Mouse (Mus musculus) heart, postnatal 10 days (tissue): ENCODE results near the gene Myh7b. TPM values are rescaled to one million over a fixed set of nuclear protein-coding genes. Genes with fewer than 3 reads are reported as not detected.

Experiments
- DNase-seq, 2 experiments: peaks; one replicate each; pipeline ENCODE4 v3.0.0; 2021
- intact Hi-C: fragments of 180-260 bp; cut with DNase I; formaldehyde crosslinking; loops from one replicate; pipeline ENCODE4 v1.15.1; 2025
- total RNA-seq, 2 experiments: library from RNA; stranded (reverse); gene quantifications; 2 replicates each; pipeline ENCODE4 v1.2.3; 2021

Myh7b gene
- 10 to 100 TPM; 47.8 to 56.4 TPM for total RNA-seq

GRCm38 (mm10) chr2:155610978-155611377 is at the start of gene Myh7b:
Gene Myh7b, plus strand, starts transcription at chr2:155611212.
- DNase-seq = peak; percentile 58 to 80
- intact Hi-C loops = no loop called here

GRCm38 (mm10) chr2:155562209-155562608 is 48.8 kb upstream of the Myh7b start:
- no peak for DNase-seq
- intact Hi-C loops = no loop called here

- DNase-seq = no peak
- intact Hi-C loops = no loop called here
Observed at GRCm38 (mm10) chr2:155562934-155563333, 48.1 kb upstream of the Myh7b start.

GRCm38 (mm10) chr2:155567751-155568150 is 43.3 kb upstream of the Myh7b start:
- intact Hi-C loops = no loop called here
- DNase-seq = no peak

GRCm38 (mm10) chr2:155569223-155569807 is 41.7 kb upstream of the Myh7b start:
- DNase-seq = no peak
- intact Hi-C loops = no loop called here

- DNase-seq = no peak
- intact Hi-C loops = no loop called here
Observed at GRCm38 (mm10) chr2:155573001-155573400, 38.0 kb upstream of the Myh7b start.

GRCm38 (mm10) chr2:155573996-155574395 is 37.0 kb upstream of the Myh7b start:
- DNase-seq = no peak
- intact Hi-C loops = no loop called here

- DNase-seq = peak; percentile 48 to 58
- intact Hi-C loops = no loop called here
Observed at GRCm38 (mm10) chr2:155574700-155575099, 36.3 kb upstream of the Myh7b start.

GRCm38 (mm10) chr2:155576656-155577055 is 34.4 kb upstream of the Myh7b start:
- DNase-seq = no peak
- intact Hi-C loops = no loop called here

- DNase-seq = no peak
- intact Hi-C loops = no loop called here
Observed at GRCm38 (mm10) chr2:155580331-155580730, 30.7 kb upstream of the Myh7b start.

GRCm38 (mm10) chr2:155582384-155582995 is 28.5 kb upstream of the Myh7b start:
- DNase-seq = no peak
- intact Hi-C loops = no loop called here

GRCm38 (mm10) chr2:155582996-155583395 is 28.0 kb upstream of the Myh7b start:
- intact Hi-C loops = no loop called here
- DNase-seq = no peak

GRCm38 (mm10) chr2:155583927-155584530 is 27.0 kb upstream of the Myh7b start:
- peak; percentile 67 to 81 for DNase-seq
- intact Hi-C loops = loop anchor here (1.0 kb wide), 1 partner anchor 68 kb away; no protein-coding TSS in a partner anchor

GRCm38 (mm10) chr2:155585082-155585481 is 25.9 kb upstream of the Myh7b start:
- intact Hi-C loops = no loop called here
- DNase-seq = no peak

- intact Hi-C loops = no loop called here
- no peak for DNase-seq
Observed at GRCm38 (mm10) chr2:155585486-155585885, 25.5 kb upstream of the Myh7b start.

GRCm38 (mm10) chr2:155588136-155588535 is 22.9 kb upstream of the Myh7b start:
- intact Hi-C loops = no loop called here
- no peak for DNase-seq

- intact Hi-C loops = no loop called here
- no peak for DNase-seq
Observed at GRCm38 (mm10) chr2:155589521-155589920, 21.5 kb upstream of the Myh7b start.

- DNase-seq = no peak
- intact Hi-C loops = no loop called here
Observed at GRCm38 (mm10) chr2:155590876-155591275, 20.1 kb upstream of the Myh7b start.

- DNase-seq = peak in 1 of 2 experiments; percentile 24
- intact Hi-C loops = no loop called here
Observed at GRCm38 (mm10) chr2:155591676-155592075, 19.3 kb upstream of the Myh7b start.

- DNase-seq = peak; percentile 100
- intact Hi-C loops = no loop called here
Observed at GRCm38 (mm10) chr2:155592137-155592853, 18.7 kb upstream of the Myh7b start, which contains the start of gene Gss. Gene Gss, minus strand, starts transcription at chr2:155592810.

- DNase-seq = no peak
- intact Hi-C loops = no loop called here
Observed at GRCm38 (mm10) chr2:155592854-155593283, 18.1 kb upstream of the Myh7b start.
